Mouse (Mus musculus): ENCODE results near the gene Nipa2. TPM values are rescaled to one million over a fixed set of nuclear protein-coding genes. Genes with fewer than 3 reads are reported as not detected.

Nipa2 gene
- polyA plus RNA-seq, 1 experiment from 2014 or later: 47.9 TPM

DNA sequence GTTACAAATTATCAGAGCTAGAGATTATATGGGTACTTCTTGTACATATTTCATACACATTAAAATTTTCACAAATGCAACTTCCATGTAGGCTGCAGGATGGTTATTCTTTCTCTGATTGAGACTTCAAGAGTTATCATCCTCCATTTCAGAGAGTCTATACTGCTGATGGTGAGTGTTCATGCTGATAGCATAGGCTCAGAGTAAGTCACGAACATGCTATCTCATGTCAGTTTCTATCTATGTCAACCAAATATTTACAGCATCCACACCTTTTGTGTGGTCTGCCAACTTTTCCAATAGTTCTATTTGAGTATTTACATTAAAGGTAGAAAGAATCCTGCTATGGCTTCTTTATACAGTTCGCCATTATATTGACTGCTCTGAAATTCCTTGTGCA is 19.2 kb upstream of the Nipa2 start:
- no peak overlapping the region for H3K4me2 ChIP-seq (replicated peaks)
- no peak for ATAC-seq (ENCODE audit: insufficient number of reproducible peaks, insufficient read depth, low FRiP score, low TSS enrichment)
- H3K27ac ChIP-seq: no peak overlapping the region
- 91% methylated on average over 2 of the region's 2 CpGs for WGBS
- no peaks in the 10 kb centered on the region for H3K9me3 ChIP-seq
- no peaks in the 10 kb centered on the region for H3K27me3 ChIP-seq
- H3K4me1 ChIP-seq: no peaks in the 10 kb centered on the region
- H3K4me3 ChIP-seq: no peak overlapping the region
- peaks cover 19% of the 10 kb centered on the region for H3K36me3 ChIP-seq
- no peak overlapping the region for H3K9ac ChIP-seq

DNA sequence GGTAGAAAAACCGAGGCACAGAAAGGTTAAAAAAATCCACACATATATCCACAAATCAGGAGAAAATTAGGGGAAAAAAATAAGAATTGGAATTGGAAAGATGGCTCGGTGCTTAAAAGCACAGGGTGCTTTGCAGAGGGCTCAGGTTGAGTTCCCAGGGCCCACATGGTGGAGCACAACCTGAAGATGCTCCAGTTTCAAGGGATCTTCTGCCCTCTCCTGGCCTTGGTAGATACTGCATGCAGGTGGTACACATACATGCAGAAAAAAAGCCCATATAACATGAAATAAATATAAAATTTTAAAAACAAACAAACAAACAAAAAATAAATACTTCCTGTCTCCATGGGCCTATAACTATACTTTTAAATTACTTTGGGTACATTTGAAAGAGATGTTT is 12.2 kb upstream of the Nipa2 start:
- Histone ChIP-seq H3K4me1 (no peaks in the 10 kb centered on the region), H3K4me2 (replicated peaks) (no peak overlapping the region), H3K9ac (no peak overlapping the region), H3K27ac (no peak overlapping the region), H3K27me3 (no peaks in the 10 kb centered on the region), H3K36me3 (peaks cover 7% of the 10 kb centered on the region), H3K4me3 (no peak overlapping the region), H3K9me3 (no peaks in the 10 kb centered on the region)
- WGBS: 92% methylated on average over 2 of the region's 2 CpGs
- no peak for ATAC-seq (ENCODE audit: insufficient number of reproducible peaks, insufficient read depth, low FRiP score, low TSS enrichment)

DNA sequence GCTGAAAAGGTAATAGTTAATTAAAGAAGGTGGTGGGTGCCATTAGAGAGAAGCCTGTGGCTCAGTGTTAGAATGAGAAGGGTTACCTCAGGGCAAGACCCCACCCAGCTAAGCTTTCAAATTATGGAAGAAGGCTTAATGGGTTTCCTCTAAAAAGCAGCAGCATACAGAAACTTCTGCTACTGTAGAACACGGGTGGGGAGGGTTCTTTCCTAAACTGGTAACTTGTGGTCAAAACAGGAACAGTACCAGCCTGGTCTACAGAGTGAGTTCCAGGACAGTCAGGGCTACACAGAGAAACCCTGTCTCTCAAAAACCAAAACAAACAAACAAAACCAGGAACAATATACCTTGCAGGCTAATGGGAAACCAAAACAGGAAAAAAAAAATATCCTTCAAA is 7.1 kb upstream of the Nipa2 start:
- Histone ChIP-seq H3K4me2 (replicated peaks) (no peak overlapping the region), H3K9me3 (no peaks in the 10 kb centered on the region), H3K36me3 (no peaks in the 10 kb centered on the region), H3K27ac (no peak overlapping the region), H3K4me3 (no peak overlapping the region), H3K9ac (no peak overlapping the region), H3K27me3 (no peaks in the 10 kb centered on the region), H3K4me1 (peaks cover 5% of the 10 kb centered on the region; the same call in 1 of the 2 replicates)
- no peak for ATAC-seq (ENCODE audit: insufficient number of reproducible peaks, insufficient read depth, low FRiP score, low TSS enrichment)
- WGBS: 59% methylated on average over 1 of the region's 1 CpGs

DNA sequence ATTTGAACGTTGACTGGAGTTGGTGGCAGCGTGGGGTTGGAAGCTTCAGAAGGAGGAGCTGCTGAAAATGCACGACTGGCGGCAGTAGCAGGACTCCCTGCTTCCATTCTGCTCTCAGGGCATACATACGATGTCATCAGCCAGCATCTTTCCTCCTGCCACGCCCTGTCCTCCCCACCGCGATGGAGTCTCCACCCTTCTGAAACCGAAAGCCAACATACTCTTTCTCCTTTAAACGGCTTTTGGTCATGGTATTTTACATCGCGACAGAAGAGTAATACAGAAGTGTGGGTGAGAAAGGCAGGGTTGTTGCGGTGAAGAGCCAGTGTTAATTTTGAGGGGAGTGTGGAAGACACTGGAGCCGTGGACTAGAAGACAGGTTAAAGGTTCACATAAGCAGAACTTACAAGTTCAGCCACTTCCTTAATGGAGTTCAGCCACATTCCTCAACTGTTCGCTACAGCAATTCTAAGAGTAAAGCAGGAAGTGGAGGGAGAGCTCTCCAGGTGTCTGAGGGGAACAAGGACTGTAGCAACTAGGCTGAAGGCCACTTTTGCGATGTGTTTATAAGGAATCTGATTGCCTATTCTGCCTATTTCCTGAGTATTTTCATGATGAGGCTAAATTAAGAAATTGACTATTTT is 6.1 kb upstream of the Nipa2 start:
- H3K36me3 ChIP-seq: no peaks in the 10 kb centered on the region
- H3K9ac ChIP-seq: no peak overlapping the region
- ATAC-seq (ENCODE audit: insufficient number of reproducible peaks, insufficient read depth, low FRiP score, low TSS enrichment): no peak
- 40% methylated on average over 16 of the region's 16 CpGs for WGBS
- H3K27ac ChIP-seq: no peak overlapping the region
- no peaks in the 10 kb centered on the region for H3K27me3 ChIP-seq
- peaks cover 5% of the 10 kb centered on the region; the same call in 1 of the 2 replicates for H3K4me1 ChIP-seq
- H3K4me3 ChIP-seq: 0 out of 2 replicates have a peak overlapping the region, but pooled peaks have one; percentile 0
- H3K9me3 ChIP-seq: no peaks in the 10 kb centered on the region
- H3K4me2 ChIP-seq (replicated peaks): peak overlapping the region; percentile 34

DNA sequence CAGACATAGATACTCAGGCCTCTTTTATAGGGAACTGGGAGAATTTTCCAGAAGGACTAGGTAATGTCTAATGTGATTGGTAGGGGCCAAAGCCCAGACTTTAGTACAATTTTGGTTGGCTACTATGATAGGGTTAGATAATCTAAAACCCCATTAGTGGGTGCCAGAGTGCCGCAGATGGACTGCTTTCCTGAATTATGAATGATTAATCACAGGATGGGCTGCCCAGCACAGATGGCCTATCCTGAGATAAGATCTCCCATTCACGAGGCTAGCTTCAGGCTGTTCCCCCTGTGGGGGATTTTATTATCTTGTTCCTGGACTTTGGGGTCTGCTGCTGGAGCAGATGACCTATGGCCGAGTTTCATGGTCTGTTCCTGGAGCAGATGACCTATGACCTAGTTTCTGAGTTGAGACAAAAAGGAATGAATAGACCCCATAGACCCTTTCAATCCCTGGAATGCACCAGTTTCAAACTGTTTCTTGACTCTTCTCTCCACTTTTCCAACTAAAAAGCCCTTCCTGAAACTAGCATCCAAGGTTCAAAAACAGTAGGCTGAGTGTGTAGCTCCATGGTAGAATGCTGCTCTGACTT is 4.7 kb upstream of the Nipa2 start:
- no peak overlapping the region for H3K9ac ChIP-seq
- H3K27me3 ChIP-seq: no peaks in the 10 kb centered on the region
- H3K36me3 ChIP-seq: no peaks in the 10 kb centered on the region
- H3K27ac ChIP-seq: no peak overlapping the region
- H3K4me3 ChIP-seq: no peak overlapping the region
- no peak overlapping the region for H3K4me2 ChIP-seq (replicated peaks)
- H3K9me3 ChIP-seq: no peaks in the 10 kb centered on the region
- H3K4me1 ChIP-seq: peaks cover 5% of the 10 kb centered on the region; the same call in 1 of the 2 replicates
- no peak for ATAC-seq (ENCODE audit: insufficient number of reproducible peaks, insufficient read depth, low FRiP score, low TSS enrichment)
- 26% methylated on average over 3 of the region's 3 CpGs for WGBS

DNA sequence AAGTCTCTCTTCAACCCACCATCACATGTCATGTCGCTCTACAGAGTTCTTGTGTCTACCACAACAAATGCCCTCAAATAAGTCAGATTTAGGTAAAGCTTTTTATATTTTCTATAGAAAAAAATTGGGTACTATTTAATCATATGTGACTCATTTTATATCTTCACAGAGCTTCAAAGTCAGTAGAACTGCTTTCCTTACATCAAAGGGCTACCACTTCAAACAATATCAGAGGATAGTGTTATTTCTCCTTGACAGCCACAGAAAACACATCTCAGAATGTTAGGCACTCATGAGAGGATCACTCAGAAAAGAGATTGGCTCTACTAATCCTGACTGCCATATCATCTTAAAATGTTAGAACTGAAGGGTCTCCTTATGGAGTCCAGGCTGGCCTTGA is 1.8 kb downstream of the Nipa2 start:
- Histone ChIP-seq H3K36me3 (no peaks in the 10 kb centered on the region), H3K9me3 (no peaks in the 10 kb centered on the region), H3K27ac (no peak overlapping the region), H3K4me2 (replicated peaks) (0 out of 2 replicates have a peak overlapping the region, but pooled peaks have one; percentile 27), H3K4me3 (no peak overlapping the region), H3K27me3 (no peaks in the 10 kb centered on the region), H3K4me1 (peaks cover 6% of the 10 kb centered on the region; the same call in 1 of the 2 replicates), H3K9ac (no peak overlapping the region)
- WGBS: 94% methylated on average over 1 of the region's 1 CpGs
- no peak for ATAC-seq (ENCODE audit: insufficient number of reproducible peaks, insufficient read depth, low FRiP score, low TSS enrichment)

DNA sequence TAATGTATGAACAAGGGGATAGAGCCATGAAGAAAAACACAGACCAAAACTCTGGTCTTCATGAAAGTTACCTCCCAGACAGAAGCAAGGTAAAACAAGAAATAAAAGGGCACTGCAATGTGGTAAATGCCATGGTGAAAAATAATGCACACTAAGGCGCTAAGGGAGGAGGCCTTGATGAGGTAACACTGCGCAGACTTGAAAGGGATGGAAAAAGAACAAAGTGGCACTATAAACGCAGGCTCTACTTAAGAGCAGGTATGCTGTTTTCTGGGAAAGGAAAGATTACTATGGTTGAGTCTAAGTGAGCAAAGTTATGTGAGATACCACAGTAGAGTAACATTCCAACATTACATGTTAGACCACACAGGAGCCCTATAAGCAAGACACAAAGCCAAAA is 2.5 kb downstream of the Nipa2 start:
- no peak overlapping the region for H3K4me2 ChIP-seq (replicated peaks)
- H3K4me1 ChIP-seq: peaks cover 6% of the 10 kb centered on the region; the same call in 1 of the 2 replicates
- H3K27me3 ChIP-seq: no peaks in the 10 kb centered on the region
- no peak overlapping the region for H3K9ac ChIP-seq
- no peaks in the 10 kb centered on the region; the same call in 1 of the 2 replicates for H3K36me3 ChIP-seq
- no peak for ATAC-seq (ENCODE audit: insufficient number of reproducible peaks, insufficient read depth, low FRiP score, low TSS enrichment)
- H3K9me3 ChIP-seq: no peaks in the 10 kb centered on the region
- H3K4me3 ChIP-seq: no peak overlapping the region
- 95% methylated on average over 3 of the region's 3 CpGs for WGBS
- H3K27ac ChIP-seq: no peak overlapping the region

DNA sequence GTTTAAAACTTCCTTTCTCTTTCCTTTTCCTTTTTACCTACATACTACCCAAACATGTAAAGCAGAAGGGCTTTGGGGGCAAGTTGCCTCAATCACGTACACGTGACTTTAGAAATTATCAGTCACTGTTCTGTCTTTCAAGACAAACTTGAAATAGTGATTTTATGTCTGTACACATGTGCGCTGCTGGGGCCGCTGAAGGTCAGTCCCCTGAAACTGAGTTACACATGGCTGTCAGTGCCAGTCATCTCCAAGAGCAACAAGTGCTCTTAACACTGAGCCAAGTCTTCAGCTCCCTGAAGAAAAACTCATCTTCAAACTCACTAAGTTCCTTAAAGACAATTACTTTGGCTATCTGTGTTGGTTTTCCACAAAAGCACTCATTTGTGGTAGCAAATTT is 4.4 kb downstream of the Nipa2 start:
- H3K27ac ChIP-seq: no peak overlapping the region
- H3K4me3 ChIP-seq: no peak overlapping the region
- 95% methylated on average over 4 of the region's 4 CpGs for WGBS
- H3K4me1 ChIP-seq: peaks cover 6% of the 10 kb centered on the region; the same call in 1 of the 2 replicates
- peaks cover 8% of the 10 kb centered on the region for H3K36me3 ChIP-seq
- no peak for ATAC-seq (ENCODE audit: insufficient number of reproducible peaks, insufficient read depth, low FRiP score, low TSS enrichment)
- no peaks in the 10 kb centered on the region for H3K9me3 ChIP-seq
- H3K4me2 ChIP-seq (replicated peaks): no peak overlapping the region
- no peaks in the 10 kb centered on the region for H3K27me3 ChIP-seq
- H3K9ac ChIP-seq: no peak overlapping the region

DNA sequence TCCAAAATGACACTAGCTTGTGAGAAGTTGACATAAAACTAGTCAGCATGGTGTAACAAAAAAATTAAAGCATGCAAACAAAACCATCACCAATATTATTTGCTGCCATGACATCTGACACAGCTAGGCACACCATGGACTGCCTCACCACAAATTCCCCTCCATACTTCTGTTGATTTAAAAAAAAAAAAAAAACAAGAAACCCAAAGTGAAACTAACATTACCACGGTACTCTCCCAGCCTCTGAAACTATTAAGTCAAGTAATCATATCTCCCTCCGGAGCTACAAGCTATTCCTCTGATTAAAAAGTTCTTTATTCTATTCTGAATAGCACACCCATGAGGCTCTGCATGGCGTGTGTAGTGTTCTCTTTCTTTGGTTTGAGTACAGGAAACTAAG is 5.1 kb downstream of the Nipa2 start:
- H3K9me3 ChIP-seq: no peaks in the 10 kb centered on the region
- H3K9ac ChIP-seq: no peak overlapping the region
- WGBS: 93% methylated on average over 3 of the region's 3 CpGs
- H3K4me2 ChIP-seq (replicated peaks): no peak overlapping the region
- H3K27me3 ChIP-seq: no peaks in the 10 kb centered on the region
- peaks cover 6% of the 10 kb centered on the region; the same call in 1 of the 2 replicates for H3K4me1 ChIP-seq
- ATAC-seq (ENCODE audit: insufficient number of reproducible peaks, insufficient read depth, low FRiP score, low TSS enrichment): no peak
- H3K4me3 ChIP-seq: no peak overlapping the region
- H3K36me3 ChIP-seq: peaks cover 8% of the 10 kb centered on the region
- H3K27ac ChIP-seq: no peak overlapping the region

DNA sequence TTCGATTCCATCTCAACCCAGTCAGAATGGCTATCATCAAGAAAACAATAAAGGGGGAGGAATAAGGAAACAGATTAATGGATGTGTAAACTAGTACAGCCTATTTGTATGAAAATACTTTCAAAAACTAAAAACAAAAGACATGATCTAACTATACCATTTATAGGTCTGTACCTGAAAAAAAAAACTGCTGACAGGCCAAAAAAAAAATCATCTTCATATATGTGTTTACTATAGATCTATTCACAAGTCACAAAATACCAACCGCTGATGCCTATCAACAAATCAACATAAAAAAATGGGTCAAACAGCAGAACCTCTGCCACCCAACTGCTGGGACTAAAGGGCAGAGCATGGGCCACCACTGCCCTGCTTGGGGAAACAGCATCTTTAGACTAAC is 6.2 kb downstream of the Nipa2 start:
- no peak for ATAC-seq (ENCODE audit: insufficient number of reproducible peaks, insufficient read depth, low FRiP score, low TSS enrichment)
- Histone ChIP-seq H3K9me3 (no peaks in the 10 kb centered on the region), H3K4me3 (no peak overlapping the region), H3K9ac (no peak overlapping the region), H3K36me3 (peaks cover 8% of the 10 kb centered on the region), H3K4me1 (peaks cover 5% of the 10 kb centered on the region; the same call in 1 of the 2 replicates), H3K27ac (no peak overlapping the region), H3K4me2 (replicated peaks) (no peak overlapping the region), H3K27me3 (no peaks in the 10 kb centered on the region)
- WGBS: 98% methylated on average over 2 of the region's 2 CpGs

DNA sequence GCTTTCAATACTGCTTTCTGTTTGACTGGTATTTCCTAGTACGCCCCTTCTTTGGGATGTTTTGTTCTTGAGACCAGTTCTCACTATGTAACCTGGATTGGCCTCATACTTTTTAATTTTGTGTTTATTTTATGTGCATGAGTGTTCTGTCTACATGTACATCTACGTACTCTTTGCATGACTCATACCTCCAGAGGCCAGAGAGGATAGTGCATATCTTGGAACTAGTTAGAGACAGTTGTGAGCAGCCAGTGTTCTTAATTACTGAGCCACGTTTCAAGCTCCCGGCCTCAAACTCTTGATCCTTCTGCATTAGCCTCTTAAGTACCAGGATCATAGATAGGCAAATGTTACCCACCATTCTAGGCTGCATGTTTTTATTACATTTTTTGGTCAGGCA is 23.9 kb downstream of the Nipa2 start:
- ATAC-seq (ENCODE audit: insufficient number of reproducible peaks, insufficient read depth, low FRiP score, low TSS enrichment): no peak
- H3K9ac ChIP-seq: no peak overlapping the region
- H3K9me3 ChIP-seq: no peaks in the 10 kb centered on the region
- WGBS: 80% methylated on average over 4 of the region's 4 CpGs
- H3K4me2 ChIP-seq (replicated peaks): no peak overlapping the region
- no peaks in the 10 kb centered on the region for H3K27me3 ChIP-seq
- H3K36me3 ChIP-seq: 0 out of 2 replicates have a peak, but pooled peaks cover 4% of the 10 kb centered on the region
- H3K27ac ChIP-seq: no peak overlapping the region
- H3K4me1 ChIP-seq: no peaks in the 10 kb centered on the region
- H3K4me3 ChIP-seq: no peak overlapping the region

DNA sequence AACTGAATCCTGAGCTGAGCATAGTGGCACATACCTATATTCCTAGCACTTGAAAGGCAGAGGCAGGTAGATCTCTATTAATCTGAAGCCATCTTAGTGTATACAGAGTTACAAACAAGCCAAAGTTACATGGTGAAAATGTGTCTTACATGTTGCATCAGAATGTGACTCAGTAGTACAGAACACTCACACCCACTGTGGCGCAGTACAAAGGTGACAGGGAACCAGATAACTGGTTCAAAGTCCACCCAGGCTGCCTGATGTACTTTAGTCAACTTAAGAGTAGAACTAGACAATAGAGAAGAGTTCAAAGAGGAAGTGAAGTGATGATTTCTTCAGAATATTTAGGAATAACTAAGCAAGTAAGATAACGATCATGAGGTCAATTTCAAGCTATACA is 27.3 kb downstream of the Nipa2 start:
- H3K36me3 ChIP-seq: peaks cover 7% of the 10 kb centered on the region
- H3K4me3 ChIP-seq: no peak overlapping the region
- no peaks in the 10 kb centered on the region for H3K27me3 ChIP-seq
- 96% methylated on average over 2 of the region's 2 CpGs for WGBS
- no peaks in the 10 kb centered on the region for H3K4me1 ChIP-seq
- H3K9ac ChIP-seq: no peak overlapping the region
- H3K27ac ChIP-seq: no peak overlapping the region
- no peak for ATAC-seq (ENCODE audit: insufficient number of reproducible peaks, insufficient read depth, low FRiP score, low TSS enrichment)
- no peaks in the 10 kb centered on the region for H3K9me3 ChIP-seq
- H3K4me2 ChIP-seq (replicated peaks): no peak overlapping the region
